Mouse (Mus musculus) testis, adult 2 months (tissue): ENCODE measurements around the gene Sncb. TPM values are rescaled to one million over a fixed set of nuclear protein-coding genes. Genes with fewer than 3 reads are reported as not detected.
A peak's percentile ranks its signal among the peaks of the same experiment; 100 is the strongest.

ENCODE experiments used
- H3K27ac ChIP-seq: fragments of 200-500 bp; 2 replicates; pipeline ENCODE4 v1.5.1; 2012; ENCODE audit warnings: low read depth, low read length; ENCODE audit not compliant: control insufficient read depth, insufficient read depth
- H3K27me3 ChIP-seq: fragments of 200-500 bp; 2 replicates; pipeline ENCODE4 v1.6.1; 2012; ENCODE audit warnings: mild to moderate bottlenecking, low read length, moderate library complexity; ENCODE audit not compliant: control insufficient read depth, insufficient read depth
- H3K36me3 ChIP-seq: fragments of 200-500 bp; 2 replicates; pipeline ENCODE4 v1.6.1; 2012; ENCODE audit warnings: mild to moderate bottlenecking, low read length; ENCODE audit not compliant: control insufficient read depth, insufficient read depth
- H3K4me1 ChIP-seq: fragments of 200-500 bp; 2 replicates; pipeline ENCODE4 v1.6.1; 2012; ENCODE audit warnings: low read length; ENCODE audit not compliant: control insufficient read depth, insufficient read depth
- H3K4me3 ChIP-seq: fragments of 200-500 bp; 2 replicates; pipeline ENCODE4 v1.5.1; 2012; ENCODE audit warnings: low read depth, mild to moderate bottlenecking, low read length, moderate library complexity, mixed read lengths; ENCODE audit not compliant: control insufficient read depth
- CTCF ChIP-seq: fragments of 200-500 bp; IDR thresholded peaks from 2 replicates; pipeline ENCODE4 v1.5.1; 2012; ENCODE audit warnings: low read depth, mild to moderate bottlenecking, inconsistent platforms, low read length, moderate library complexity; ENCODE audit not compliant: control insufficient read depth, insufficient read depth, insufficient replicate concordance
- POLR2A ChIP-seq: fragments of 200-500 bp; IDR thresholded peaks from 2 replicates; pipeline ENCODE4 v1.6.1; 2012; ENCODE audit warnings: low read depth, mild to moderate bottlenecking, inconsistent platforms, low read length, moderate library complexity; ENCODE audit not compliant: control insufficient read depth
- polyA plus RNA-seq: library from polyadenylated mRNA; depleted of rRNA; stranded (reverse); fragments of >200 nt; gene quantifications from 2 replicates; pipeline ENCODE4 v1.2.3, GENCODE M21; 2012

Gene Sncb
- polyA plus RNA-seq, 1 experiment: 2.0 TPM

- Histone ChIP-seq H3K27me3 (no peaks in the 10 kb centered on the region), H3K27ac (no peak overlapping the region; the same call in 1 of the 2 replicates), H3K4me1 (peaks cover 20% of the 10 kb centered on the region), H3K36me3 (no peaks in the 10 kb centered on the region), H3K4me3 (peak overlapping the region; percentile 70)
- TF ChIP-seq POLR2A: 0 out of 2 replicates have a peak, but pooled peaks have one; percentile 26
- peak; percentile 75; the same call in 1 of the 2 replicates for TF ChIP-seq CTCF
These were observed 8.2 kb downstream of the Sncb start for GRCm38 (mm10) chr13:54758045-54758755.

GRCm38 (mm10) chr13:54757093-54757830, 9.1 kb downstream of the Sncb start:
- H3K27me3 ChIP-seq: no peaks in the 10 kb centered on the region
- no peaks in the 10 kb centered on the region for H3K36me3 ChIP-seq
- TF ChIP-seq POLR2A (no peak), CTCF (no peak)
- no peak overlapping the region for H3K4me3 ChIP-seq
- H3K4me1 ChIP-seq: peaks cover 20% of the 10 kb centered on the region
- no peak overlapping the region for H3K27ac ChIP-seq

- no peaks in the 10 kb centered on the region for H3K27me3 ChIP-seq
- TF ChIP-seq POLR2A: no peak
- TF ChIP-seq CTCF: no peak
- peaks cover 20% of the 10 kb centered on the region for H3K4me1 ChIP-seq
- no peak overlapping the region for H3K27ac ChIP-seq
- H3K36me3 ChIP-seq: no peaks in the 10 kb centered on the region
- no peak overlapping the region for H3K4me3 ChIP-seq
These were observed 10.2 kb downstream of the Sncb start for GRCm38 (mm10) chr13:54756156-54756712.

- no peaks in the 10 kb centered on the region for H3K27me3 ChIP-seq
- no peak overlapping the region for H3K4me3 ChIP-seq
- H3K4me1 ChIP-seq: peaks cover 20% of the 10 kb centered on the region
- no peaks in the 10 kb centered on the region for H3K36me3 ChIP-seq
- TF ChIP-seq POLR2A (no peak), CTCF (no peak)
- no peak overlapping the region for H3K27ac ChIP-seq
These were observed 11.1 kb downstream of the Sncb start for GRCm38 (mm10) chr13:54755201-54755830.

GRCm38 (mm10) chr13:54754169-54755080, 12.0 kb downstream of the Sncb start:
- no peak overlapping the region for H3K4me3 ChIP-seq
- peaks cover 18% of the 10 kb centered on the region for H3K4me1 ChIP-seq
- no peak for TF ChIP-seq CTCF
- TF ChIP-seq POLR2A: no peak
- no peaks in the 10 kb centered on the region for H3K27me3 ChIP-seq
- no peak overlapping the region for H3K27ac ChIP-seq
- no peaks in the 10 kb centered on the region for H3K36me3 ChIP-seq

- no peak overlapping the region for H3K27ac ChIP-seq
- no peaks in the 10 kb centered on the region for H3K27me3 ChIP-seq
These were observed 12.7 kb downstream of the Sncb start for GRCm38 (mm10) chr13:54753733-54754132.

More at GRCm38 (mm10) chr13:54753733-54754132, 12.7 kb downstream of the Sncb start:
- Histone ChIP-seq H3K4me3 (no peak overlapping the region), H3K4me1 (peaks cover 15% of the 10 kb centered on the region), H3K36me3 (no peaks in the 10 kb centered on the region)
- TF ChIP-seq CTCF (no peak), POLR2A (no peak)
